Mouse (Mus musculus) lung, adult 2 months (tissue): Measurements from ENCODE around the gene Myof.

ENCODE experiments used
- CTCF ChIP-seq: fragments of 200-500 bp; IDR thresholded peaks from 2 replicates; pipeline ENCODE4 v1.5.1; 2011; ENCODE audit warnings: mild to moderate bottlenecking, low read length, control low read depth; ENCODE audit not compliant: insufficient read depth
- POLR2A ChIP-seq: fragments of 200-500 bp; IDR thresholded peaks from 2 replicates; pipeline ENCODE4 v1.6.1; 2011; ENCODE audit warnings: low read depth, mild to moderate bottlenecking, control low read depth, low read length, borderline replicate concordance; ENCODE audit errors: extremely low read depth

DNA sequence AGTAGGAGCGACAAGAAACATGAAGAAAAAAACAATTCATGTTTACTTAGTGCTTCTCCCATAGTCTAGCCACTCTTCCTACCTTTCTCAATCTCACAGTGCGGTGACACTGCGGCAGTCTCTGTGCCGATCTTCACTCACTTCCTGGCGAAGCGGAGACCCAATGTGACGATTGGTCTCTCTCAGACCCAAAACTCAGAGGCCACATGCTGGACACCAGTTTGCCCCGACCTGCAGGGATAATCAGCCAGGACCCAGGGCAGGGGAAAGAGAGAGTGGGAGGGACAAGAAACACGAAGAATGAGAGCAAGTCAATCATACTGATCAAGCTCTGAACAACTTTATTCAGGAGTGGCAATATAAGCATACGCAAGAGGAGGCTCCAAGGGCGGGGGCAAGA, 31.7 kb upstream of the Myof start:
- TF ChIP-seq CTCF (no peak), POLR2A (no peak)
